Mouse (Mus musculus): Measurements from ENCODE around the gene Aym1.

The Aym1 gene

GRCm38 (mm10) chr5:113407346-113407745, 50.3 kb downstream of the Aym1 start:
- no peak for DNase-seq (ENCODE audit: low spot score)

Data from T-cell, adult 2 months (primary cell).